Mouse (Mus musculus) limb, embryonic 15.5 days (tissue): ENCODE measurements around the gene Ptprk. TPM values are rescaled to one million over a fixed set of nuclear protein-coding genes. Genes with fewer than 3 reads are reported as not detected.

Source experiments
- ATAC-seq: fragments of 200-750 bp; cut with Nextera tagmentation; 2 replicates; pipeline ENCODE4 v1.8.0; 2017; ENCODE audit warnings: low read depth, moderate TSS enrichment; ENCODE audit not compliant: insufficient number of reproducible peaks, low FRiP score, low TSS enrichment
- H3K27ac ChIP-seq: fragments of 300-500 bp; sonication (generic); 2 replicates; pipeline ENCODE4 v1.5.1; 2015; ENCODE audit warnings: moderate library complexity, mild to moderate bottlenecking, inconsistent platforms
- H3K27me3 ChIP-seq: fragments of 300-500 bp; sonication (generic); 2 replicates; pipeline ENCODE4 v1.6.1; 2015; ENCODE audit warnings: inconsistent platforms
- H3K36me3 ChIP-seq: fragments of 300-500 bp; sonication (generic); 2 replicates; pipeline ENCODE4 v1.6.1; 2015; ENCODE audit warnings: inconsistent platforms
- H3K4me1 ChIP-seq: fragments of 300-500 bp; sonication (generic); 2 replicates; pipeline ENCODE4 v1.6.1; 2015; ENCODE audit warnings: inconsistent platforms
- H3K4me2 ChIP-seq: fragments of 300-500 bp; sonication (generic); 2 replicates; pipeline ENCODE4 v1.6.1; 2015; ENCODE audit warnings: mild to moderate bottlenecking, inconsistent platforms
- H3K4me3 ChIP-seq: fragments of 300-500 bp; sonication (generic); 2 replicates; pipeline ENCODE4 v1.5.1; 2015; ENCODE audit warnings: mild to moderate bottlenecking, inconsistent platforms
- H3K9ac ChIP-seq: fragments of 300-500 bp; sonication (generic); 2 replicates; pipeline ENCODE4 v1.6.1; 2015; ENCODE audit warnings: inconsistent platforms
- H3K9me3 ChIP-seq: fragments of 300-500 bp; sonication (generic); 2 replicates; pipeline ENCODE4 v1.6.1; 2016; ENCODE audit warnings: inconsistent platforms
- WGBS: fragments of 180-500 bp; shearing (Covaris S2); methylation state at CpG from one replicate; pipeline ENCODE4 v1.1.7; 2015; 5-methylcytosine and 5-hydroxymethylcytosine counted together
- polyA plus RNA-seq: library from polyadenylated mRNA; unstranded; fragments of >200 nt; fragmentation: Nextera tagmentation; extraction: Ambion mirVana; gene quantifications from 2 replicates; pipeline ENCODE4 v1.2.1, GENCODE M21; 2015

Gene Ptprk
- polyA plus RNA-seq, 1 experiment from 2014 or later = 25.1 TPM

DNA sequence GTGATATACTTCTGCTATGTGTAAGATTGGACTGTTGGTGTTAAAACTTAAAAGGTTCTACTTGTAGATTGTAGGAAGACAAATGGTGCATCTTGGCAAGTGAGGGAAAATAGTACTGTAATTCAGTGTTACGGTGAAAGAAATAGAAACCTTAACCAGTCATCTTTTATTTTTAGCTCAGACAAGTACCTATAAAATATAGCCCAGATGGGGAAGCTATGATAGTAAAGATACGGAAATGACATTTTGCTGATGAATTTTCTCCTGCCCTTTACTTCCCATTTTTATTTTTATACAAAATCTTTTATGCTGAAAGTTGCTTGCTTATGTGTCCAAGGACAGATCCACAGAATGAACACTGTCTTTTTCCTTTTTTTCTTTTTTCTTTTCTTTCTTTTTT is 248.4 kb downstream of the Ptprk start:
- no peak overlapping the region for H3K4me2 ChIP-seq
- no peaks in the 10 kb centered on the region for H3K27me3 ChIP-seq
- WGBS = 82% methylated on average over 2 of the region's 2 CpGs
- ATAC-seq = no peak
- H3K4me1 ChIP-seq = no peaks in the 10 kb centered on the region
- no peak overlapping the region for H3K27ac ChIP-seq
- H3K4me3 ChIP-seq = no peak overlapping the region
- H3K36me3 ChIP-seq = no peaks in the 10 kb centered on the region
- H3K9me3 ChIP-seq = no peaks in the 10 kb centered on the region
- H3K9ac ChIP-seq = no peak overlapping the region

DNA sequence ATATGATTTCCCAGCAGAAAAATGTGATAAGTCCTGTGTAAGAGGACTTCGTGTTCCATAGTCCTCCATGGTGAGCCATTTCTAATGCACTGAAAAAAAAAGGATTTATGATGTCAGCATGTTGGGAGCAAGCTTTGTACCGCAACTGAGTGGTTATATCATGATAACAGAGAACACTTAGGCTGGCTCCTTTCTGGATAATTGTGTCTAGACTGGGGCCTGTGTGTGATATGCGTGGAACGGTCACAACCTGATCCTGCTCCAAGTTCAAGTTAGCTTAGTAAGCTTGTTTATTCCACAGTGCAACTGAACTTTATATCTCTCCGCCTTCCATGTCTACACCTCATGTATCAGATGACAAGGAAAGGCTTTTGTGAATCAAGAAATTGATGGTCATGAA is 260.6 kb downstream of the Ptprk start:
- no peaks in the 10 kb centered on the region for H3K9me3 ChIP-seq
- no peak for ATAC-seq
- H3K4me3 ChIP-seq = no peak overlapping the region
- H3K4me1 ChIP-seq = no peaks in the 10 kb centered on the region
- H3K27me3 ChIP-seq = no peaks in the 10 kb centered on the region
- H3K36me3 ChIP-seq = 0 out of 2 replicates have a peak, but pooled peaks cover 3% of the 10 kb centered on the region
- H3K9ac ChIP-seq = no peak overlapping the region
- H3K4me2 ChIP-seq = no peak overlapping the region
- no peak overlapping the region for H3K27ac ChIP-seq
- 91% methylated on average over 5 of the region's 5 CpGs for WGBS

DNA sequence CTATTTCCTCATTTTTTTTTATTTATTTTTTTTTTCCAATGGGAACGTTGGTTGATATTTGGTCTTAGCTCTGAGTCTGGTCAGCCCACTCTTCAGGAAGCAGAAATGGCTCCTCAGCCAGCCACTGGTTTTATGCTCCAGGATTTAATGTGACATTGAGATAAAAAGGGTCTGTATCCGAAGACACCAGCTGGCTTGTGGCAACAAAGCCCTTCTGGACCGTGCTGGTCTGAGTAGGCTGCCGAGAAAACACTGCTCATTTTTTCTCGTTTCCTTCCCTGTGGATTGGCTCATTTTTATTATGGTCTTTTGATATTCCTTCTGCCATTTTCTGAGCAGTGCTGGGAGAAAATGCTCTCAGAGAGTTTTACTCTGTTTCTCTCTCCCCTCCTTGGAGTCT is 263.9 kb downstream of the Ptprk start:
- no peaks in the 10 kb centered on the region for H3K4me1 ChIP-seq
- no peaks in the 10 kb centered on the region for H3K27me3 ChIP-seq
- 0 out of 2 replicates have a peak, but pooled peaks cover 3% of the 10 kb centered on the region for H3K36me3 ChIP-seq
- H3K4me3 ChIP-seq = no peak overlapping the region
- no peak for ATAC-seq
- no peak overlapping the region for H3K9ac ChIP-seq
- no peak overlapping the region for H3K4me2 ChIP-seq
- WGBS = 53% methylated on average over 5 of the region's 5 CpGs
- no peaks in the 10 kb centered on the region for H3K9me3 ChIP-seq
- no peak overlapping the region for H3K27ac ChIP-seq

- Histone ChIP-seq H3K27me3 (no peaks in the 10 kb centered on the region), H3K36me3 (no peaks in the 10 kb centered on the region), H3K9me3 (no peaks in the 10 kb centered on the region), H3K4me3 (no peak overlapping the region), H3K4me2 (no peak overlapping the region), H3K9ac (no peak overlapping the region), H3K27ac (no peak overlapping the region), H3K4me1 (no peaks in the 10 kb centered on the region)
- no peak for ATAC-seq
- whole genome bisulfite sequencing = 86% methylated on average over 8 of the region's 8 CpGs
These were observed 270.6 kb downstream of the Ptprk start for GRCm38 (mm10) chr10:28345196-28345681.

- ATAC-seq = no peak
- Histone ChIP-seq H3K9me3 (no peaks in the 10 kb centered on the region), H3K27ac (no peak overlapping the region), H3K27me3 (no peaks in the 10 kb centered on the region), H3K4me3 (no peak overlapping the region), H3K4me1 (no peaks in the 10 kb centered on the region), H3K36me3 (no peaks in the 10 kb centered on the region), H3K9ac (no peak overlapping the region), H3K4me2 (no peak overlapping the region)
- WGBS = 64% methylated on average over 6 of the region's 6 CpGs
These were observed 290.7 kb downstream of the Ptprk start for GRCm38 (mm10) chr10:28365291-28365690.

GRCm38 (mm10) chr10:28366065-28366677 is 291.6 kb downstream of the Ptprk start:
- no peak for ATAC-seq
- H3K4me1 ChIP-seq = no peaks in the 10 kb centered on the region
- H3K27me3 ChIP-seq = no peaks in the 10 kb centered on the region
- H3K4me3 ChIP-seq = no peak overlapping the region
- H3K9ac ChIP-seq = no peak overlapping the region
- no peaks in the 10 kb centered on the region for H3K36me3 ChIP-seq
- 74% methylated on average over 5 of the region's 5 CpGs for WGBS
- no peaks in the 10 kb centered on the region for H3K9me3 ChIP-seq
- no peak overlapping the region for H3K4me2 ChIP-seq
- no peak overlapping the region for H3K27ac ChIP-seq

DNA sequence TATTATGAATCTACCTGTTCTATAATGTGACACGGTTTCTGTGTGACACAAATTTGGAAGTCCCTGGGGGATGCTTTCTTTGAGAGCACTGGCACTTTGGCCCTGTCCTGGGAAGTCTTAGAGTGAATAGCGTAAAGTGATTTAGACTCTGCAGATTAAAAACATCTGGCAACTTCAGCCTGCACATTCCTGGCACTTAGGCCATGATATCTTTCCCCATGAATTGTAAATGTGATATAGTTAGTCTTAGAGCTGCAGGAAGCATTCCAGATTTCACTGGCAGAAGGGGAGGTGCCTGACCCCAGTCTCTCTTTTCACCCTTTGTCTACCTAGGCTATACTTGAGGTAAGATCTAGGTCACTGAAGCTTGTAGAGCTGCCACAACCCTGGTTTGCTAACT is 295.2 kb downstream of the Ptprk start:
- no peaks in the 10 kb centered on the region for H3K27me3 ChIP-seq
- no peak overlapping the region for H3K4me3 ChIP-seq
- no peak for ATAC-seq
- WGBS = 23% methylated on average over 2 of the region's 2 CpGs
- H3K4me1 ChIP-seq = no peaks in the 10 kb centered on the region
- no peak overlapping the region for H3K27ac ChIP-seq
- H3K9me3 ChIP-seq = no peaks in the 10 kb centered on the region
- H3K9ac ChIP-seq = no peak overlapping the region
- H3K36me3 ChIP-seq = no peaks in the 10 kb centered on the region
- no peak overlapping the region for H3K4me2 ChIP-seq

GRCm38 (mm10) chr10:28374874-28375273 is 300.3 kb downstream of the Ptprk start:
- no peaks in the 10 kb centered on the region for H3K36me3 ChIP-seq
- H3K4me1 ChIP-seq = no peaks in the 10 kb centered on the region
- ATAC-seq = no peak
- no peak overlapping the region for H3K9ac ChIP-seq
- 34% methylated on average over 1 of the region's 1 CpGs for WGBS
- no peaks in the 10 kb centered on the region for H3K27me3 ChIP-seq
- no peak overlapping the region for H3K4me2 ChIP-seq
- no peak overlapping the region for H3K4me3 ChIP-seq
- H3K27ac ChIP-seq = no peak overlapping the region
- H3K9me3 ChIP-seq = no peaks in the 10 kb centered on the region

GRCm38 (mm10) chr10:28379752-28380488 is 305.3 kb downstream of the Ptprk start:
- H3K9me3 ChIP-seq = no peaks in the 10 kb centered on the region
- no peaks in the 10 kb centered on the region for H3K27me3 ChIP-seq
- no peak for ATAC-seq
- no peak overlapping the region for H3K4me3 ChIP-seq
- no peaks in the 10 kb centered on the region; the same call in 1 of the 2 replicates for H3K36me3 ChIP-seq
- no peak overlapping the region for H3K27ac ChIP-seq
- no peak overlapping the region for H3K4me2 ChIP-seq
- H3K4me1 ChIP-seq = no peaks in the 10 kb centered on the region
- H3K9ac ChIP-seq = no peak overlapping the region
- WGBS = 83% methylated on average over 7 of the region's 7 CpGs

DNA sequence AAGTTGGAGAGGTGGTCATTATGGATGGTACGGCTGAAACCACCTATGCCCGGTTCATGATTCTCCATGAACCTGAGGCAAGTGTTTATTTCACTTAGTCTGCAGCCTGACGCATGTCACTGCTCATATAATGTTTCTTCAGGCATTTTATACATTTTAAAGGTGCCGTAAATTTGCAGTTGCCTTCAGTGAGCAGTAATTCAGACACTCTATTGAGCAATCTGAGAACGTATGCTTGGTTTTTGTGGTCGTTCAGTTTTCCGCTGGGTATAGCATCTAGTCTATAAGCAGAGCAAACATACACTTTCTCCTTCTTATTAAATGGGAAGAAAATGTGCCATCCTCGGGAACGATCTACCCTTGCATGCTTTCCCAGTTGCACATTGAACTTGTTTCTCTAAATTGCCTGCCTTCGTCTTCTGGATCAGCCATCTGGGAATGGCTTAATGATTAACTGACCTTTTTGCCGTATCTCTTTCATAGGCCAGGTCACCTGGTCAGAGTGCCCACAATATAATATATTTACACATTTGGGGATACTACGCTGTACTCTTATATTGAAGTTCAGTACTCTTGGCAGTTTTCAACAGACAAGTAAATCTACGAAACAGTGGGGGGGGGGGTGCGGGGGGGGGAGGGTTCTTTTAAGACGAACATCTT is 313.1 kb downstream of the Ptprk start:
- WGBS = 61% methylated on average over 15 of the region's 15 CpGs
- Histone ChIP-seq H3K9ac (no peak overlapping the region), H3K4me1 (no peaks in the 10 kb centered on the region), H3K4me3 (no peak overlapping the region), H3K36me3 (no peaks in the 10 kb centered on the region; the same call in 1 of the 2 replicates), H3K27ac (no peak overlapping the region), H3K27me3 (no peaks in the 10 kb centered on the region), H3K9me3 (no peaks in the 10 kb centered on the region), H3K4me2 (no peak overlapping the region)
- ATAC-seq = no peak

DNA sequence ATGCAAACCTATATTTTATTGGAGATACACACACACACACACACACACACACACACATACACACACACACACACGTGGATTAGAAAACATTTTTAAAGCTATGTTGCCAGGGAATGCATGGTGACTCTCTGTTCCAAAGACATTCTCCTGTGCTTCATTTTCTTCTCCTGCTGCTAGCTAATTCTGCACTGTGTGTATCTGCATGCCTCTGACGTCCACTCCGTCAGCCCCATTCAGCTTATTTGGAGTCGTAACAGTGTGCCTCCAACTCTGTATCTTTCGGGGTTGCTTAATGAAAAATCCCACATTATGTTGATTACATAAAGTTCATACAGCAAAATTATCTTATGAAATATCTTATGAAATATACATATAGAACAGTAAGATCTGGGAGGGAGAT is 316.5 kb downstream of the Ptprk start:
- H3K27ac ChIP-seq = no peak overlapping the region
- WGBS = 90% methylated on average over 5 of the region's 5 CpGs
- H3K4me2 ChIP-seq = no peak overlapping the region
- H3K36me3 ChIP-seq = no peaks in the 10 kb centered on the region
- no peak for ATAC-seq
- no peak overlapping the region for H3K4me3 ChIP-seq
- H3K9ac ChIP-seq = no peak overlapping the region
- H3K27me3 ChIP-seq = no peaks in the 10 kb centered on the region
- H3K9me3 ChIP-seq = no peaks in the 10 kb centered on the region
- H3K4me1 ChIP-seq = no peaks in the 10 kb centered on the region
